Mouse (Mus musculus) olfactory bulb, adult 2 months (tissue): ENCODE data around the gene Gna15.

Source experiments
- CTCF ChIP-seq: fragments of 200-500 bp; IDR thresholded peaks from 2 replicates; pipeline ENCODE4 v1.5.1; 2012; ENCODE audit warnings: low read depth, mild to moderate bottlenecking, low read length, moderate library complexity; ENCODE audit not compliant: insufficient read depth
- POLR2A ChIP-seq: fragments of 200-500 bp; IDR thresholded peaks from 2 replicates; pipeline ENCODE4 v1.6.1; 2012; ENCODE audit warnings: mild to moderate bottlenecking, low read depth, low read length, moderate library complexity; ENCODE audit not compliant: insufficient read depth

- TF ChIP-seq CTCF = no peak
- TF ChIP-seq POLR2A = no peak
These were observed 883 bp downstream of the Gna15 start for GRCm38 (mm10) chr10:81523142-81523541.
